Mouse (Mus musculus): ENCODE results near the gene Tbx3.

Gene Tbx3

DNA sequence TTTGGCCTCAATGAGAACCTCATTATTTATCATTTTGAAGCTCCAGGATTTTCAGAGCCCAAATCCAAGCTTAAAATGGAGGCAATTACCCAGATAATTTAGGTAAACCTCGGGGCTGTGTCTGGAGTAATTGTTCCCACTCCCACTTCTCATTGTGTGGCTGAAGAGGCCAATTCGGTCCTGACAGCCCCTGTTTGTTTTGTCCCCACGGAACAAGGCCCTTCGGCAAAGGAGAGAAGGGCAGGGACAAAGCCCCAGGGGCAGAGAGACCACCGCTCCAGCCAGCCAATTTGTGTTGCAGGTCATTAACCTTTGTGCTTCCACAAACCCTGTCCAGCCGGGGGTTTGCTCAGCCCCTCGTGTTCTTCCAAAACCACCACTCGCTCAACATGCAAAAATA lies 24.4 kb downstream of the Tbx3 start:
- DNase-seq (ENCODE audit: extremely low read depth, insufficient read length, low spot score) = no peak

DNA sequence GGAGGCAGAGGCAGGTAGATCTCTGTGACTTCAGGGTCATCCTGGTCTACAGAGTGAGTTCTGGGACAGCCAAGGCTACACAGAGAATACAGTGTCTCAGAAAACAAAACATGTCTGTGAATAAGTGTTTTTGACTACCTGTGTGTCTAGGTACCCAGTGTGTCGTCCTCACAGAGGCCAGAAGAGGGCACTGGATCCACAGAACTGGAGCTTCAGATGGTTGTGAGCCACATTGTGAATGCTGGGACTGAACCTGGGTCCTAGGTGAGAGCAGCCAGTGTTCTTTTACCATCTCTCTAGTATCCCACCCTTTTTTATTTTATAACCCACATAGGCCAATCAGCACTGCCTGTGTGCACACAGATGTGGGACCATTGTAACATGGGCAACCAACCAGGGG lies 32.6 kb downstream of the Tbx3 start:
- no peak for DNase-seq (ENCODE audit: extremely low read depth, insufficient read length, low spot score)

GRCm38 (mm10) chr5:119704900-119705299 lies 34.4 kb downstream of the Tbx3 start:
- DNase-seq (ENCODE audit: extremely low read depth, insufficient read length, low spot score) = no peak

- no peak for DNase-seq (ENCODE audit: extremely low read depth, insufficient read length, low spot score)
Measured at GRCm38 (mm10) chr5:119706467-119706866, 36.0 kb downstream of the Tbx3 start.

- no peak for DNase-seq (ENCODE audit: extremely low read depth, insufficient read length, low spot score)
Measured at GRCm38 (mm10) chr5:119708850-119709585, 38.5 kb downstream of the Tbx3 start.

DNA sequence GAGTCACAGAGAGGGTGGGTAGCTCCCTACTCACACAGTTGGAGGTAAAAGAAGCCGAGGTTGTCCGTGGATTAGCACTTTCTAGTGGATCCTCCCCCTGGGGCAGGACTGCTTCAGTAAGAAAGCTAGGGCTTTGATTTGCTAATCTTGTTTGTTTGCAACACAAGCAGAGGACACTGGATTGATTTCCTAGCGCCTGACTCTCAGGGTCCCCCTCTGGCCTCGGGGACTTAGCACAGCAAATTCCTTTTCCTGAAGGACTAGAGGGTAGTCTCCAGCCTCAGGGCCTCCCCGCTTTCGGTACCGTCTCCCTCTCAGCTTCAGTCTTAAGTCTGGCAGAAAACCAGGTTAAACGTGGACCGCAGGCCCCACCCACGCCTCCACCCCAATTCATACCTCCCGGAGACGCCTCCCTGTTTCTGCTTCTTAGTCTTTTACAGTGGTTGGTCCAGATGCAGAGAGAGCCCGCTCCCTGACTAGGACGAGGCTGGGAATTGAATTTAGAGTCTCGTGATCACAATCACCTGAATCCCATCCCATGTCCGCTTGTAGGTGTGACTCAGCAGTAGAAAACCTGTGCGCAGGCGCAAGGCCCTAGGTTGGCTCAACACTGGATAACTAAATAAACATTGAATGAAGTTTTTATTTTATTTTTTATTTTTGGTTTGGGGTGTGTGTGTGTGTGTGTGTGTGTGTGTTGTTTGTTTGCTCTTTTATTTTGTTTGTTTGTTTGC lies 39.5 kb downstream of the Tbx3 start:
- DNase-seq (ENCODE audit: extremely low read depth, insufficient read length, low spot score) = no peak

DNA sequence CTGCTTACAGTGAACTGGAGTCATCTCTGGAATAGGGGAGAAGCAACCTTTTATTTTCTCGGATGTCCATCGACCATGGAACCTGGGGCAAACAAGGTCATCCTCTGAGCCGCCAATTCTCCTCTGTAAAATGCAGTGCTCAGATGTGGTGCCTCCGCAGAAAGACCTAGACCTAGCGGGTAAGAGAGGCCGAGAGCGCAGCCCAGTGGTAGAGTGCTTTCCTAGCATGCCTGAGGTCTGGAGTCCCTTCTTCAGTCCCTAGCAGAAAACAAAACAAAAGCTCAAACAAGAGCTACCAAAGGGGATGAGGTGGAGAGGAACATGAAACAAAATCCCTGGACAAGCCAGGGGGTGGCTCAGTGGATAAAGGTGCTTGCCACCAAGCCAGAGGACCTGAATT lies 40.3 kb downstream of the Tbx3 start:
- no peak for DNase-seq (ENCODE audit: extremely low read depth, insufficient read length, low spot score)

DNA sequence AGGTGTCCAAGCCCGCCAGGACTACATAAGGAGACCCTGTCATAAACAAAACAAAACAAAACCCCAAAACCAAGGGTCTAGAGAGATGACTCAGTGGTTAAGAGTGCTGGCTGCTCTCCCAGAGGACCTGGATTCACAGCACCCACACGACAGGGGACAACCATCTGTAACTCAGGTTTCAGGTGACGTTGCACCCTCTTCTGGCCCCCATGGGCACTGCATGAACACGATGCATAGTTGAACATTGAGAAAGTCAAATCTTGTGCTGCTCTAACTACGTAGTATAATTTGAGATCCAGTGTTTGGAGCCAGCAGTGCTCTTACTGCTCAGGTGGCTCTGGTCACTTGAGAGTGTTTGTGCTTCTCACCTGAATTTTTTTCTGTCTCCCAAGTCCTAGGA lies 41.2 kb downstream of the Tbx3 start:
- no peak for DNase-seq (ENCODE audit: extremely low read depth, insufficient read length, low spot score)

- peak; percentile 61 for DNase-seq (ENCODE audit: extremely low read depth, insufficient read length, low spot score)
Measured at GRCm38 (mm10) chr5:119712679-119713246, 42.3 kb downstream of the Tbx3 start.

GRCm38 (mm10) chr5:119720471-119721265 lies 50.2 kb downstream of the Tbx3 start:
- DNase-seq (ENCODE audit: extremely low read depth, insufficient read length, low spot score) = no peak

GRCm38 (mm10) chr5:119732978-119733377 lies 62.5 kb downstream of the Tbx3 start:
- DNase-seq (ENCODE audit: extremely low read depth, insufficient read length, low spot score) = no peak

All from 3134 (cell line).